Mouse (Mus musculus) A20 (cell line): ENCODE results near the gene Kcnk18.

ENCODE experiments used
- DNase-seq: peaks from one replicate; pipeline ENCODE4 v3.0.0-alpha.2; 2011; ENCODE audit warnings: low read depth, low spot score

The Kcnk18 gene

GRCm38 (mm10) chr19:59218991-59219390 lies at the start of gene Kcnk18:
TSS of gene Kcnk18 (plus strand) at chr19:59219214.
- no peak for DNase-seq

- no peak for DNase-seq
Observed at GRCm38 (mm10) chr19:59169936-59170765, 48.9 kb upstream of the Kcnk18 start, which contains the start of gene Vax1. TSS of gene Vax1 (minus strand) at chr19:59170056.

GRCm38 (mm10) chr19:59170766-59171095 lies 48.3 kb upstream of the Kcnk18 start:
- DNase-seq: no peak

- DNase-seq: no peak
Observed at GRCm38 (mm10) chr19:59171151-59171870, 47.7 kb upstream of the Kcnk18 start.

- no peak for DNase-seq
Observed at GRCm38 (mm10) chr19:59171871-59172245, 47.2 kb upstream of the Kcnk18 start.

- no peak for DNase-seq
Observed at GRCm38 (mm10) chr19:59172781-59173180, 46.2 kb upstream of the Kcnk18 start.

- DNase-seq: no peak
Observed at GRCm38 (mm10) chr19:59173341-59174015, 45.5 kb upstream of the Kcnk18 start.

- no peak for DNase-seq
Observed at GRCm38 (mm10) chr19:59184000-59184399, 35.0 kb upstream of the Kcnk18 start.

GRCm38 (mm10) chr19:59188981-59189380 lies 30.0 kb upstream of the Kcnk18 start:
- DNase-seq: no peak

- DNase-seq: no peak
Observed at GRCm38 (mm10) chr19:59190431-59191122, 28.4 kb upstream of the Kcnk18 start.

- no peak for DNase-seq
Observed at GRCm38 (mm10) chr19:59191123-59191505, 27.9 kb upstream of the Kcnk18 start.

GRCm38 (mm10) chr19:59192491-59192890 lies 26.5 kb upstream of the Kcnk18 start:
- DNase-seq: no peak

GRCm38 (mm10) chr19:59193456-59193855 lies 25.6 kb upstream of the Kcnk18 start:
- DNase-seq: no peak

- DNase-seq: no peak
Observed at GRCm38 (mm10) chr19:59193986-59194820, 24.8 kb upstream of the Kcnk18 start.

- DNase-seq: no peak
Observed at GRCm38 (mm10) chr19:59195181-59195770, 23.7 kb upstream of the Kcnk18 start.

- peak; percentile 62 for DNase-seq
Observed at GRCm38 (mm10) chr19:59196111-59196666, 22.8 kb upstream of the Kcnk18 start.

- DNase-seq: peak; percentile 76
Observed at GRCm38 (mm10) chr19:59198161-59198560, 20.9 kb upstream of the Kcnk18 start.

GRCm38 (mm10) chr19:59208475-59208874 lies 10.5 kb upstream of the Kcnk18 start:
- DNase-seq: peak; percentile 76

- DNase-seq: no peak
Observed at GRCm38 (mm10) chr19:59208986-59209385, 10.0 kb upstream of the Kcnk18 start.

GRCm38 (mm10) chr19:59216891-59217290 lies 2.1 kb upstream of the Kcnk18 start:
- DNase-seq: no peak
